Mouse (Mus musculus) ZHBTc4 (cell line): Measurements from ENCODE around the gene Msi1.
A peak's percentile ranks its signal among the peaks of the same experiment; 100 is the strongest.

Experiments used
- DNase-seq: peaks from one replicate; pipeline ENCODE4 v3.0.0-alpha.2; 2011; ENCODE audit warnings: low read depth, low spot score

The Msi1 gene

GRCm38 (mm10) chr5:115489699-115490637 lies 60.6 kb downstream of the Msi1 start:
- DNase-seq = peak; percentile 98

- peak; percentile 85 for DNase-seq
These were observed 61.2 kb downstream of the Msi1 start for GRCm38 (mm10) chr5:115490638-115491000.

GRCm38 (mm10) chr5:115491076-115491475 lies 61.7 kb downstream of the Msi1 start:
- peak; percentile 28 for DNase-seq

DNA sequence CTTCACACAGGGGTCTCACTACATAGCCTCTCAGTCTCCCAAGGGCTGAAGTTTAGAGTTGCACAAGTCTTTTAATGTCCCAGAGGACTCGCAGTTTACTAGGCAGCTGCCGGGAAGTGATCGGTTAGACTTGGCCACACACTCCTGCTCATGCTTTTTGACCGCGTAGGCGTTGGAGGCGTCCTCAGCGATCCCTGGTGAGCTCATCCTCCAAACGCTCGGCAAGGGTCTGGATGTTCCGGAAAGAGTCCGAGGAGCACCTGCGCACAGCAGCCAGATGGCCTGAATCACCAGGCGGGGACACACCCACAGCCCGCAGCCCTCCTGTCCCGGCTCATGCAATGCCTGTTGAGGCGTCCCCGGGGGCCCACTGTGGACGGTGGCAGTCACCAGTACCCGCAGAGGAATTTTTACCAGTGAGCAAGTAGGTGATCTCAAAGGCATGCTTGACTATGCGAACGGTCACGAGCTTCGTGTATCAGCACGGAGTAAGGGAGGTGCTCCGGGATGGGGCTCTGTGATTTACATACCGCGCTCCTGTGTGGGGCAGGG lies 62.4 kb downstream of the Msi1 start:
- peak; percentile 84 for DNase-seq

DNA sequence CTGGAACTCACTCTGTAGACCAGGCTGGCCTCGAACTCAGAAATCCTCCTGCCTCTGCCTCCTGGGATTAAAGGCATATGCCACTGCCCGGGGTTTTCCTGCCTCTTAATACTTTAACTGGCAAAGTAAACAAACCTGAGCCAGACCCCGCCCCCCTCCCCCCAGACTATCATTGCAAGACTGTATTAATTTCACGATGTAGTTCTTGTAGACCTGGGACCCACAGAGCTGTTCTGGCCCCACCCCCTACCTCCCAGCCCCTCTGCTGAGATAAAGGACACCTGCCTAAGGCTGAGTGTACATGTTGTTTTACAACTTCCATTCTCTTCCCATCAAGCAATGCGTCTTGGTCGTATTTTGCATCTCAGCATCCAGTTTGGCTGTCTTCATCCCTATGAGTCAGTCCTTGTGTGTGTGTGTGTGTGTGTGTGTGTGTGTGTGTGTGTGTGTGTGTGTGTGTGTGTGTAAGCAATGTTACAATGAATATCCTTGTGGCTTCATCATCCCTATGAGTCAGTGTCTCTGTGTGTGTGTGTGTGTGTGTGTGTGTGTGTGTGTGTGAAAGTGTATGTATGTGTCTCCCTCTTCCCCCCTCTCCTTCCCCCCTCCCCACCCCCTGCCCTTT lies 63.4 kb downstream of the Msi1 start:
- DNase-seq = peak; percentile 66

GRCm38 (mm10) chr5:115493441-115493840 lies 64.0 kb downstream of the Msi1 start:
- no peak for DNase-seq

DNA sequence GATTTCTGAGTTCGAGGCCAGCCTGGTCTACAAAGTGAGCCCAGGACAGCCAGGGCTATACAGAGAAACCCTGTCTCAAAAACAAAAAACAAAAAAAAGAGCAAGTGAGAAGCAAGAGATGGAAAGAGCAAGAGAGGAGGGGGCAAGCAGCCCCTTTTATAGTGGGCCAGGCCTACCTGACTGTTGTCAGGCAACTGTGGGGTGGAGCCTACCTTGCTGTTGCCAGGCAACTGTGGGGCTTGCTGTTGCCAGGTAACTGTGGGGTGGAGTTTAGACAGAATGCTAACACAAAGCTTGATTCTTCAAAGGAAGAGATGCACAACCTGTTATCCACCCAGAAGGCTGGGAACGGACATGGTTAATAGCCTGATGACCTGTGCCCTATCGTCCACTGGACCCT lies 66.2 kb downstream of the Msi1 start:
- DNase-seq = peak; percentile 70

- peak; percentile 58 for DNase-seq
These were observed 67.6 kb downstream of the Msi1 start for GRCm38 (mm10) chr5:115497033-115497432.

GRCm38 (mm10) chr5:115498307-115499240 lies 69.2 kb downstream of the Msi1 start:
- DNase-seq = peak; percentile 78

DNA sequence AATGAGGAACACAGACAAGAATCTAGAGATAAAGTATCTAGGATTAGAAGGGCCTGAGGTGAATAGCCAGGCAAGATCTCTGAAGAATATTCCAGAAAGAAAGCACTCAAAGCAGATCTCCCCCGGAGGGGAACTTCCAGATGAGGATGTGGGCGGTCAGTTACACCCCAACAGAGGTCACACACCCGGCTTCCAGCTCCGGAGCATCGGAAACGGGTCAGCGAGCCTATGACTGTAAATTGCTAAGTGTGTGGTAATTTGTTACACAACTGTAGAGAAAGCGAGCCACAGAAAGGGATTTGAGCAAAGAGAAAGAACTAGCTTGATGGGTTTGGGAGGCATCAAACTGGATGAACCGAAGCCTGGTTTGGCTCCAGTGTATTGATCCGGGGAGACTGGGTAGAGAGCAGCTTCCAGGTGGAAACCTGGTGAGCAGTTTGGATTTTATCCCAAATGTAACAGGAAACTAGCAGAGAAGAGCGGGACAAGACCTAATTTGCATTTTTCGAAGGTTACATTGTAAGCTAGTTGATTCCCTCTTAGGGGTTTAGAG lies 71.1 kb downstream of the Msi1 start:
- DNase-seq = no peak

DNA sequence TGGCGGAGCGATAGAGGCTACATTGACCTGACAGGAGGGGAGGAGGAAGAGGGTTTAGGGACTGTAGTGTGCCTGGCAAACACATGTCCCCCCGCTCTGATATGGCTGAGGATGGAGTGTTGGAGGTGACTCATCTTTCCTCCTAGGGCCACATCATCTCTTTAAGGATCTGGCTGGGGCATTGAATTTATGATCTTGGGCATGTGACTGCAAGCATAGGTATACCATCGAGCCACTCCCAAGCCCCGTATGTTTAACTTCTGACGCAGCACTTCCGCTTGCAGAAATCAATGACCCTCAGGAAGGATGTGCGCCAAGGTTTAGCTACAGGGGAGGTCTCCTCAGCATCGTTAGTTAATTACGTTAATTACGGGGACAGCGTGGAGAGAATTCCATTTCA lies 73.6 kb downstream of the Msi1 start:
- DNase-seq = no peak
